Mouse (Mus musculus) liver, embryonic 15.5 days (tissue): ENCODE measurements around the gene Tnfsf9. TPM values are rescaled to one million over a fixed set of nuclear protein-coding genes. Genes with fewer than 3 reads are reported as not detected.
"Not testable (repeated sequence)": the region's sequence is repeated elsewhere in the genome, so short reads cannot be mapped to it uniquely, and the experiment has no call there.

Experiments
- ATAC-seq: fragments of 200-750 bp; cut with Nextera tagmentation; 2 replicates; pipeline ENCODE4 v1.8.0; 2017; ENCODE audit warnings: moderate number of reproducible peaks, mild to moderate bottlenecking, moderate library complexity; ENCODE audit not compliant: insufficient read depth
- H3K27ac ChIP-seq: fragments of 300-500 bp; sonication (generic); replicated peaks from 2 replicates; pipeline ENCODE4 v1.5.1; 2015; ENCODE audit warnings: mild to moderate bottlenecking, inconsistent platforms
- H3K27me3 ChIP-seq: fragments of 300-500 bp; sonication (generic); 2 replicates; pipeline ENCODE4 v1.6.1; 2015; ENCODE audit warnings: mild to moderate bottlenecking, inconsistent platforms
- H3K36me3 ChIP-seq: fragments of 300-500 bp; sonication (generic); replicated peaks from 2 replicates; pipeline ENCODE4 v1.6.1; 2015; ENCODE audit warnings: moderate library complexity, mild to moderate bottlenecking, inconsistent platforms
- H3K4me1 ChIP-seq: fragments of 300-500 bp; sonication (generic); replicated peaks from 2 replicates; pipeline ENCODE4 v1.6.1; 2015; ENCODE audit warnings: inconsistent platforms
- H3K4me2 ChIP-seq: fragments of 300-500 bp; sonication (generic); 2 replicates; pipeline ENCODE4 v1.6.1; 2015; ENCODE audit warnings: moderate library complexity, mild to moderate bottlenecking, inconsistent platforms
- H3K4me3 ChIP-seq: fragments of 300-500 bp; sonication (generic); replicated peaks from 2 replicates; pipeline ENCODE4 v1.5.1; 2015; ENCODE audit warnings: mild to moderate bottlenecking, inconsistent platforms
- H3K9ac ChIP-seq: fragments of 300-500 bp; sonication (generic); 2 replicates; pipeline ENCODE4 v1.6.1; 2015; ENCODE audit warnings: moderate library complexity, mild to moderate bottlenecking, inconsistent platforms
- H3K9me3 ChIP-seq: fragments of 300-500 bp; sonication (generic); replicated peaks from 2 replicates; pipeline ENCODE4 v1.6.1; 2016; ENCODE audit warnings: inconsistent platforms
- WGBS: fragments of 180-500 bp; shearing (Covaris S2); methylation state at CpG from one replicate; pipeline ENCODE4 v1.1.7; 2015; ENCODE audit warnings: mixed read lengths; ENCODE audit not compliant: insufficient replicate concordance; 5-methylcytosine and 5-hydroxymethylcytosine counted together
- polyA plus RNA-seq: library from polyadenylated mRNA; unstranded; fragments of >200 nt; fragmentation: Nextera tagmentation; extraction: Ambion mirVana; gene quantifications from 2 replicates; pipeline ENCODE4 v1.2.1, GENCODE M21; 2015

The Tnfsf9 gene
- polyA plus RNA-seq, 1 experiment from 2014 or later: 0.71 TPM

DNA sequence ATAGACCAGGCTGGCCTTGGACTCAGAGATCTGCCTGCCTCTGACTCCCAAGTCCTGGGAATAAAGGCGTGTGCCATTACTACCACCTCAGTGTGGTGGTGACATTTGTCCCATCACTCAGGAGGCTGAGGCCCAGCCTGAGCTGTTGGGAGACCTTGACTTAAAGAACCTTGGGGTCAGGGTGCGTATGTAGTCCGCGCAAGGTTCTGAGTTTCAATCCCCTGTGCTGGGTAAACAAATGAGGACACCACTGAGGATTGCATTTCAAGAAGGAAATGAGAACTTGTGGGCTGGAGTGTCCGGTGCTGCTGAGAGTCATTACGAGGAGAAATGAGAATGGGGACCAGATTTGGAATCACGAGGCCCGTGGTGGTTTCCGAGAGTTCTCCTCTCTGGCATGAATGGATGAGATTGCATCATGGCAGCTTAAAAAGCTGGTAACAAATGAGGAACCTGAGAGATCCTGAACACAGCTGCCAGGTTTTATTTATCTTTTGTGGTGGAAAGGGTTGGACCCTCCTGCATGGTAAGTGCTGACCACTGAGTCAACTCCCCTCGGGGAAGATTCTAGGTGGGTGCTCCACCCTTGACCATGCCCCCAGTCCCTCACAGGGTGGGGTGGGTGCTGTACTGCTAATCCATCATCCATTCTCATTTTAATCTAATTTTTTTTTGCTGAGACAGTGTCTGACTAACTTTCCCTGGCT, 7.8 kb downstream of the Tnfsf9 start:
- H3K9me3 ChIP-seq: no peaks in the 10 kb centered on the region
- ATAC-seq: no peak
- no peak overlapping the region for H3K27ac ChIP-seq
- 51% methylated on average over 10 of the region's 10 CpGs for WGBS
- no peak overlapping the region for H3K9ac ChIP-seq
- H3K4me2 ChIP-seq: no peak overlapping the region
- H3K4me1 ChIP-seq: no peaks in the 10 kb centered on the region
- no peaks in the 10 kb centered on the region for H3K36me3 ChIP-seq
- H3K27me3 ChIP-seq: peaks cover 24% of the 10 kb centered on the region
- H3K4me3 ChIP-seq: no peak overlapping the region

DNA sequence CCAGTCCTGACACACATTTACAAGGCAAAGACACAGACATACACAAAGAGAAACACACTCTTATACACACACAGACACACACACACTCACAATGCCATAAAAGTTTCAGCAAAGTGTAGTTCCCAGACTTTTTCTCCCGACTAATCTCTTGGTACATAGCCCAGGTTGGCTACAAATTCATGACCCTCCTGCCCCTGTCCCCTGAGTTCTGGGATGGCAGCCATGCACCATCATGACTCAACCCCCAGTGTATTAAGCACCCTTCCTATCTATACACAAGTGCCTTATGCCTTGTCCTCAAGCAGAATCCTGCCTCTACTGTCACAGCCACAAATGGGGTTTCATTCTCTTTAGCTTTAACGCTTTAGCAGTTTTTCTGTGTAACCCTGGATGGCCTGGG, 11.7 kb downstream of the Tnfsf9 start:
- Histone ChIP-seq H3K36me3 (no peaks in the 10 kb centered on the region), H3K4me1 (peaks cover 12% of the 10 kb centered on the region), H3K4me3 (no peak overlapping the region), H3K27ac (no peak overlapping the region), H3K9me3 (no peaks in the 10 kb centered on the region), H3K9ac (no peak overlapping the region), H3K27me3 (peaks cover 21% of the 10 kb centered on the region), H3K4me2 (no peak overlapping the region)
- ATAC-seq: no peak
- 52% methylated on average over 2 of the region's 2 CpGs for WGBS

DNA sequence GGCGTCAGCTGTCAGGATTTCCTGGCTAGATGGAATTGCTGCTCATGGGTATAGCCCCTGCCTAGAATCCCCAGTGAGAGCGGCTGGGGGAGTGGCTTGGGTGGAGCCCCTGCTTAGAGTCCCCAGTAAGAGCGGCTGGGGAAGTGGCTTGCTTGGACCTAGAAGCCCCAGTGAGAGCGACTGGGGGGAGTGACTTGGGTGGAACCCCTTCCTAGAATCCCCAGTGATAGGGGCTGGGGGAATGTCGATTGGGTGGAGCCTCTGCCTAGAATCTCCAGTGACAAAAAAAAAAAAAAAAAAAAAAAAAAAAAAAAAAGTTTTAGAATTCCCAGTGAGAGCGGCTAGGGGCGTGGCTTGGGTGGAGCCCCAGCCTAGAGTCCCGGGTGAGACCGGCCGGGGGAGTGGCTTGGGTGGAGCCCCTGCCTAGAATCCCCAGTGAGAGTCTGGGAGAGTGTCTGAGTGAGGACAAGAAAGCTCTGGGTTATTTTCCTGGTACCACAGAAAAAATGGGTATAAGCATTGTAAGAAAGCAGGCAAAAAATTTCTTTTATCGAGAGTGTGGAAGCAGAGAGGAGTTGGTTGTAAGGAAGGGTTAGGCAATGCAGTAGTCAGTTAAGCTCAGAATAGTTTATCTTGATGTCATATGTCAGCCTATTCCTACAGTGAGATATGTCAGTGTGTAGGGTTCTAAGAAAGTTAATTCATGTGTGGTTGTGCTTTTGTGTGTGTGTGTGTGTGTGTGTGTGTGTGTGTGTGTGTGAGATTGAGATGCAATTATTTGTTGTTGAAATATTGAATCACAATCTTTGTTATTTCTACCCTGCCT, 13.6 kb downstream of the Tnfsf9 start:
- Histone ChIP-seq H3K4me3 (no peak overlapping the region), H3K9ac (no peak overlapping the region), H3K36me3 (no peaks in the 10 kb centered on the region), H3K9me3 (no peaks in the 10 kb centered on the region), H3K27me3 (peaks cover 21% of the 10 kb centered on the region), H3K27ac (no peak overlapping the region), H3K4me2 (peak overlapping the region; percentile 38), H3K4me1 (peaks cover 12% of the 10 kb centered on the region)
- WGBS: 3% methylated on average over 11 of the region's 11 CpGs
- peak; percentile 66; the same call in 1 of the 2 replicates for ATAC-seq

DNA sequence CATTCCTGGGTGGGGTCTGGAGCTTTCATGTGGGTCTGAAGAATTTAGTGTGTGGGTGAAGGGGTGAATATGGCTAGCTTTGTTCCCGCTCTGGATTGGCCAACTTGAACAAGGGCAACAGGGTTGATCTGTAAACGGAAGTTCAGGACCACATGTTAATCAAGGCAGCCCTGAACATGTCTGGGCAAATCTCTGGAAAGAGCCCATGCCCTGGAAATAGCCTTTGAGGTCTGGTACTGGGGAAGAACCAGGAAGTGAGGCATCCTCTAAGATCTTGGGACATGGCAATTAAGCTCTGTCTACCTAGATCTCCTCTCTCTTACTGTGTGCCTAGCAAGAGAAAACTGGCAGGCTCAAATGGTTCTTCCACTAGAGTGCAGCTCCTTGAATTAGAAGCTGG, 16.7 kb downstream of the Tnfsf9 start:
- Histone ChIP-seq H3K4me3 (no peak overlapping the region), H3K4me2 (no peak overlapping the region), H3K9ac (no peak overlapping the region), H3K4me1 (peaks cover 12% of the 10 kb centered on the region), H3K27ac (no peak overlapping the region), H3K27me3 (0 out of 2 replicates have a peak, but pooled peaks cover 7% of the 10 kb centered on the region), H3K36me3 (no peaks in the 10 kb centered on the region), H3K9me3 (no peaks in the 10 kb centered on the region)
- no peak for ATAC-seq
- WGBS: 56% methylated on average over 2 of the region's 2 CpGs

DNA sequence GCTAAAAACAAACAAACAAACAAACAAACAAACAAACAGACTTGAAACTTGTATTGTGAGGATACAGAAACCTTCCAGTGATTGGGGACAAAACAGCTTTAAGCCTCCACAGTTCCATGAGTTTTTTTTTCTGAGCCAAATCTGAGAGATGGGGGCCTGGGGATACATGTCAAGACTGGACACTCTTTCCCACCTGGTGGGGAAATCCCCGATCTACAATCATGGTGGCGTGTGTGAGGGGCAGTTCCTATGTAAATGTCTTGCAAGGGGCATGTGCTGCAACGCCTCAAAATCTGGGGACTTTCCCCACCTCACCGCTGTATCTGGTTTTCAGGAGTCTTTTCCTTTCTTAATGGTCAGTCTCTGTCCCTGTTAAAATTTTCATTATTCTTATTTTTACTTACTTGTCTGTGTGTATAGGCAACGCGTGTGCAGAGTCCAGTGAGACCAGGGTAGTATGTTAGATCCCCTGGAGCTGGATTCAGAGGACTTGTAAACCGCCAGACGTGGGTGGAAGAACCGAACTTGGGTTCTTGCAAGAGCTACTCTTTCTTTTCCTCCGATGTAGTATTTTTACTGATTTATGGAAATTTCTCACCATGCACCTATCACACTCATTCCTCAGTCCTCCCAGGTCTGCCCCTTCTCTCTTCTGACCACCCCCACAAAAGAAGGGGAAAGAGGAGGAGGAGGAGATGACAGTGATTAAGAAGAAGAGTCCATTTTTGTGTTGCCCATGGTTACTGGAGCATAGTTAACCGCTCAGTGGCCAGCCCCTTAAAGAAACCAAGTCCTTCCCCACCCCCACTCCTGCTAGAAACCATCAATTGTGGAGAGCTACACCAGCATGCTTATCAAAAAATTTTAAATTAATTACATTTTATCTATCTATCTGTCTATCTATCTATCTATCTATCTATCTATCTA, 18.3 kb downstream of the Tnfsf9 start:
- Histone ChIP-seq H3K36me3 (no peaks in the 10 kb centered on the region), H3K9me3 (no peaks in the 10 kb centered on the region), H3K4me1 (peaks cover 10% of the 10 kb centered on the region), H3K9ac (no peak overlapping the region), H3K27ac (no peak overlapping the region), H3K27me3 (0 out of 2 replicates have a peak, but pooled peaks cover 6% of the 10 kb centered on the region), H3K4me3 (no peak overlapping the region), H3K4me2 (no peak overlapping the region)
- whole genome bisulfite sequencing: 72% methylated on average over 11 of the region's 11 CpGs
- no peak for ATAC-seq

DNA sequence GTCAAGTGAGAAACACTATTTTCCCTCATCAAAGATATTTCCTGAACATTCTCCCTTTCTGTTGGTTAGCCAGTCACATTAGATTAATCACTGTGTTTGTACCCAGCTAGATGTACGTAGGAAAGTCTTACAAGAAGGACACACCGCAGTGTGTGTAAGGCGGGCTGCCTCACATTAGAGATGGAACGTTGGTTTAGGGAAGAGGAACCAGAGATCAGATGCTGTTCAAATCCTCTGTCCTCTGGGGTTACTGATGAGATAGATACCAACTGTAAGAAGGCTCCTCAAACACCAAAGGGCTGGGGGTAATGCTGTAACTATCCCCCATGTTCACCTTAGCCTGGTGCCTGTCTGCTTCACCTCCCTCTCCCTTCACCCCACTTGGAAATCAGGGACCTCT, 19.7 kb downstream of the Tnfsf9 start:
- ATAC-seq: no peak
- H3K9me3 ChIP-seq: no peaks in the 10 kb centered on the region

DNA sequence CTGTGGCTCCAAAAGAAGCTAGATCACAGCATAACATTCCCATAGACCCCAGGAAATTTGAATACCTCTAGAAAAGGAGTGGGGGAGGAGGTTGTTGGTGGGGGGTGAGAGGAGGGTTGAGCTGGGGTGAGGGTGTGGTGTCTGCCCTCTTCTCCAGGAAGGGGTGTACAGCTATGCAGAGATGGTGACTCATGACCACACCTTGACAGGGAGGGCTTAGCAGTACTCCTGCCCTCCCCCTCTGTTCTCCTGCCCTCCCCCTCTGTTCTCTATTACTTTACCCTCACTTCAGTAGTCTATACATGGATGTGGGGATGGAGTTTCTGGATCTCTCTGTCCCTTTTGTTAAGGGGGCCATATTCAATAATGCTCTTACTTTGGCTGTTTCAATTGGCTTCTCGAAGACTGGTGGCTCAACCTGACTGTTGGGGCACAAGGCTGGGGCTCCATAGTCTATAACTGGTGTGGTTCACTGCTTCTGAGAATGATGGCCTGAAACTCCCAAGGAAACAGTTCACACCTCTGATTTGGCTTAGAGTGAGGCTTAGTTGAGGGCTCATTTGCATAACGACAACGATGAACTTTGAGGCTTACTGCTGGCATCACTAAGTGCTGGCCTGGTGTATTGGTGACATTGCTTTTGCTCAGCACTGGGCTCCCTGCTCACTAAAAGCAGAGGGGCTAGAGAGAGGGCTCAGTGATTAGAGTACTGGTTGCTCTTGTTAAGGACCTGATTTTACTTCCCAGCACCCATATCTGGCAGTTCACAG, 20.9 kb downstream of the Tnfsf9 start:
- peaks cover 3% of the 10 kb centered on the region; the same call in 1 of the 2 replicates for H3K4me1 ChIP-seq
- H3K27me3 ChIP-seq: 0 out of 2 replicates have a peak, but pooled peaks cover 4% of the 10 kb centered on the region
- ATAC-seq: no peak
- no peak overlapping the region for H3K4me2 ChIP-seq
- H3K27ac ChIP-seq: no peak overlapping the region
- H3K9me3 ChIP-seq: no peaks in the 10 kb centered on the region
- 57% methylated on average over 3 of the region's 3 CpGs for WGBS
- H3K36me3 ChIP-seq: no peaks in the 10 kb centered on the region
- no peak overlapping the region for H3K4me3 ChIP-seq
- H3K9ac ChIP-seq: no peak overlapping the region

More for the DNA sequence above, 19.7 kb downstream of the Tnfsf9 start:
- 0 out of 2 replicates have a peak, but pooled peaks cover 4% of the 10 kb centered on the region for H3K27me3 ChIP-seq
- no peak overlapping the region for H3K9ac ChIP-seq
- 53% methylated on average over 4 of the region's 4 CpGs for WGBS
- no peaks in the 10 kb centered on the region for H3K4me1 ChIP-seq
- H3K36me3 ChIP-seq: no peaks in the 10 kb centered on the region
- no peak overlapping the region for H3K4me3 ChIP-seq
- H3K27ac ChIP-seq: no peak overlapping the region
- no peak overlapping the region for H3K4me2 ChIP-seq

DNA sequence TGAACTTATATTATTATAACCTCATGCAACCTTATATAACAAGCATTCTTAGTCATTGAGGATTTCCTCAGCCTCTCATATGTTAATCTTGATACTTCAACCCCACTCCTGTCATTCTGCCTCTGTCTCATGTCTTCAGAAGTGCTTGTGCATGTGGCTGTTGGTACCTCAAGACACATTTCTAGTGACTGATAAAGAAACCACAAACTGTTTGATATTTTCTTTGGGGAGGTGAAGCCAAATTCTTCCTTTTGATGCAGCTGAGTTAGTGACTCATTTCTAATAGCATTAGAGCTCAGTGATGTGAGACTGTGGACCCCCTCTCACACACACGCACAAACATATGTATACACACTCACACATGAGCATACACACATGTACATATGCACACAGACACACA, 26.7 kb downstream of the Tnfsf9 start:
- H3K4me1 ChIP-seq: peaks cover 11% of the 10 kb centered on the region; the same call in 1 of the 2 replicates
- H3K9me3 ChIP-seq: no peaks in the 10 kb centered on the region
- no peaks in the 10 kb centered on the region for H3K36me3 ChIP-seq
- WGBS: 51% methylated on average over 1 of the region's 1 CpGs
- H3K4me3 ChIP-seq: no peak overlapping the region
- no peak overlapping the region for H3K9ac ChIP-seq
- H3K4me2 ChIP-seq: no peak overlapping the region
- no peak overlapping the region for H3K27ac ChIP-seq
- no peaks in the 10 kb centered on the region for H3K27me3 ChIP-seq
- ATAC-seq: 0 out of 2 replicates have a peak, but pooled peaks have one; percentile 37

DNA sequence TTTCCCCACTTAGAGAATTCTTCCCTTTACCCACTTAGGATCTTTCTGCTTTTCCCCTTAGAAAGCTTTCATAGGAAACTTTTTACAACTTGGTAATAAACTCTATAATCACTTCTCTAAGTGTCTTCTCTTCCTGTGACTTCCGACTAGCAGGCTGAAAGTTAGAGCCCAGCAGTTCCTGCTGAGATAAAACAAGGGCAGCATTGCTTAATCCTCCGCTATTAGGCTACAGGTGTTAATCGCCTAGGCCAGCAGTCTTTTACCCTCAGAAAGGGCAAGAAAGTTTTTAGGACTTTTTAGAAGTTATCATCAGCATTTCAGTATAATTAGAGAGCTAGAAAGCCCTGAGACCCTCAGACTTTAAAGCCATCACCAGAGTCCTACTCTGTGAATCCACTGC, 28.9 kb downstream of the Tnfsf9 start:
- not testable (repeated sequence) for ATAC-seq, H3K9ac ChIP-seq, H3K27me3 ChIP-seq, H3K36me3 ChIP-seq, H3K4me3 ChIP-seq, H3K4me2 ChIP-seq, H3K27ac ChIP-seq, H3K9me3 ChIP-seq
- WGBS: 5% methylated on average over 3 of the region's 3 CpGs
- H3K4me1 ChIP-seq: peaks cover 11% of the 10 kb centered on the region; the same call in 1 of the 2 replicates

DNA sequence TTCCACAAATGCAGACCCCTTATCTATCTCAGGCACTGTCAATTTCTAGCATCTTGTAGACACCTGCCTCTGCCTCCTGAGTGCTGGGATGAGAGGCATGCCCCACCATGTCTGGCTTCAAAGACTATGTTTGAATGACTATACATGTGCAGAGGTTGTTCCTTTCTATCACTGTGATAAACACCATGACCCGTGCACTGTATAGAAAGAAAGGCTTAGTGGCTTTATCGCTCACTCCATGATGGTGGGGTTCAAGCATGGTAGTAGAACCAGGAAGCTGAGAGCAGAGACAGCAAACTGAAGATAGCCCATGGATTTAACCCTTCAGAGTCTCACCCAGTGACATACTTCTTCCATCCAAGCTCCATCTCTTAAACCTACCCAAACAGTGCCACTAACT, 29.6 kb downstream of the Tnfsf9 start:
- Histone ChIP-seq H3K4me2 (no peak overlapping the region), H3K36me3 (no peaks in the 10 kb centered on the region), H3K27me3 (no peaks in the 10 kb centered on the region), H3K4me1 (peaks cover 11% of the 10 kb centered on the region; the same call in 1 of the 2 replicates), H3K4me3 (no peak overlapping the region), H3K9ac (no peak overlapping the region), H3K27ac (no peak overlapping the region), H3K9me3 (no peaks in the 10 kb centered on the region)
- 24% methylated on average over 2 of the region's 2 CpGs for WGBS
- ATAC-seq: no peak
